Comparison of ENCODE assay signal across 17 mouse cellular contexts in the genomic region with DNA sequence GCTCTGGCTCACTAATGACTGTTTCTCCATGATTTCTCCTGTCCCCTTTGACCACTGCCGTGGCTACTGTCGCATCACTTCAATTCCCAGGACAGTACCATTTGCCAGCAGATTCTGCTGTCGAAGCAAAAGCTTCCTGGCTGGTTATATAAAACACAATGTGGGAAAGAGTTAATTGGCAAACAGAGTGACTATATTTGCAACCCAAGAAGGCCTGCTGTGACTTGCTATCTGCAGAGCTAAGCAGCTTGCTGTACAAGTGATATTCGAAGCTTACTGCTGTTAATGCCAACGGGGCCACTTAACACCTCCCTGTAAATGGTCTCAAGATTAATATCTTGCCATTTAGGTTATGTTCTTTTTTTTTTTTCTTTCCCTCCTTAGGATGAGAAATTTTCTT.
DNase-seq lines count a peak whose midpoint lies in the region; ATAC-seq and TF ChIP-seq lines count a peak whose summit lies in the region.
"Had no signal": no experiment of that assay in that cellular context is flagged by ENCODE, and none has a peak within 500 bp of the region (broad histone marks: within the 10 kb centered on the region; RNA-seq: fewer than 3 reads in every experiment).

No protein-coding gene starts in this region.

- no peak overlapping the region for H3K27ac ChIP-seq in forebrain, embryonic 14.5 days (ENCODE audit: low read depth, low read length)
- H3K27ac ChIP-seq in forebrain, embryonic 11.5 days (ENCODE audit: low read depth, low read length), result no peak overlapping the region
- H3K27ac ChIP-seq: heart, adult 2 months; kidney, embryonic 15.5 days; liver, embryonic 14.5 days had no signal

- no peak for TF ChIP-seq CTCF in brain, embryonic 14.5 days (IDR thresholded peaks at IDR 0.05; ENCODE audit: borderline replicate concordance, extremely low read depth, insufficient read depth, insufficient read length)

- H3K27me3 ChIP-seq in forebrain, embryonic 14.5 days (replicated peaks; ENCODE audit: control insufficient read depth, insufficient read depth, low read length), result no peaks in the 10 kb centered on the region
- H3K27me3 ChIP-seq in forebrain, embryonic 11.5 days (ENCODE audit: control insufficient read depth, insufficient read depth, low read length), result no peaks in the 10 kb centered on the region
- H3K27me3 ChIP-seq: kidney, embryonic 15.5 days had no signal

- no peak for ATAC-seq in forebrain, embryonic 14.5 days
- ATAC-seq in forebrain, embryonic 11.5 days (replicated peaks; ENCODE audit: low FRiP score), result no peak
- ATAC-seq: activated CD4-positive, CD25-positive, alpha-beta regulatory T cell, adult 4 months had no signal

- H3K9ac ChIP-seq in forebrain, embryonic 14.5 days (ENCODE audit: low read length), result no peak overlapping the region
- H3K9ac ChIP-seq in forebrain, embryonic 11.5 days (ENCODE audit: low read length), result no peak overlapping the region
- H3K9ac ChIP-seq: kidney, embryonic 15.5 days; liver, embryonic 14.5 days had no signal

- peak; percentile 60 for DNase-seq in forebrain, embryonic 14.5 days (ENCODE audit: low spot score)
- DNase-seq in forebrain, embryonic 11.5 days (ENCODE audit: low spot score), result no peak
- DNase-seq in kidney, adult 9 months, result peak; percentile 9
- no peak for DNase-seq in kidney, postnatal 10 days
- peak; percentile 42 for DNase-seq in 3T3-L1 (ENCODE audit: low read depth, low spot score)
- peak; percentile 77 for DNase-seq in brain, embryonic 14.5 days (ENCODE audit: low read depth)
- DNase-seq in left cerebral cortex, adult 9 months (ENCODE audit: low spot score in 2 of 2), result no peak
- DNase-seq: B cell, adult 2 months; cerebellum, adult 11 months; cerebellum, postnatal 25 days; gastrocnemius, postnatal 10 days; heart, adult 2 months; layer of hippocampus, postnatal 36 days; thymus, postnatal 36 days had no signal

- WGBS in forebrain, embryonic 14.5 days, result 65% methylated on average over 5 of the region's 5 CpGs
- WGBS in forebrain, embryonic 11.5 days, result 75% methylated on average over 5 of the region's 5 CpGs

- no peak for TF ChIP-seq POLR2A in brain, embryonic 14.5 days (IDR thresholded peaks at IDR 0.05; ENCODE audit: borderline replicate concordance, extremely low read depth, insufficient read depth, insufficient read length, poor library complexity, severe bottlenecking)

- no peaks in the 10 kb centered on the region for H3K36me3 ChIP-seq in forebrain, embryonic 14.5 days (ENCODE audit: control insufficient read depth, insufficient read depth, low read length)
- no peaks in the 10 kb centered on the region for H3K36me3 ChIP-seq in forebrain, embryonic 11.5 days (ENCODE audit: control insufficient read depth, insufficient read depth, low read length)
- H3K36me3 ChIP-seq: kidney, embryonic 15.5 days had no signal

- H3K4me3 ChIP-seq in forebrain, embryonic 14.5 days (ENCODE audit: low read depth, low read length), result no peak overlapping the region
- H3K4me3 ChIP-seq in forebrain, embryonic 11.5 days (ENCODE audit: low read depth, low read length), result no peak overlapping the region
- H3K4me3 ChIP-seq: heart, adult 2 months; kidney, embryonic 15.5 days had no signal

- H3K4me2 ChIP-seq in forebrain, embryonic 14.5 days (ENCODE audit: low read length), result no peak overlapping the region
- no peak overlapping the region for H3K4me2 ChIP-seq in forebrain, embryonic 11.5 days (ENCODE audit: low read depth, low read length, severe bottlenecking)
- H3K4me2 ChIP-seq: kidney, embryonic 15.5 days had no signal

- no peaks in the 10 kb centered on the region for H3K4me1 ChIP-seq in forebrain, embryonic 14.5 days (ENCODE audit: control insufficient read depth, insufficient read depth, low read length)
- H3K4me1 ChIP-seq in forebrain, embryonic 11.5 days (replicated peaks; ENCODE audit: control insufficient read depth, insufficient read depth, low read length), result no peaks in the 10 kb centered on the region

- H3K9me3 ChIP-seq in forebrain, embryonic 14.5 days (replicated peaks; ENCODE audit: control insufficient read depth, low read length), result no peaks in the 10 kb centered on the region
- H3K9me3 ChIP-seq in forebrain, embryonic 11.5 days (ENCODE audit: control insufficient read depth, low read length), result no peaks in the 10 kb centered on the region
- H3K9me3 ChIP-seq: kidney, embryonic 15.5 days had no signal

Comparison
In these comparisons a context has a peak if more than half of its experiments do, and no peak if none do; other contexts are left out.
1. DNase-seq: peak in forebrain, embryonic 14.5 days (single experiment), kidney, adult 9 months (single experiment), 3T3-L1 (single experiment) and brain, embryonic 14.5 days (single experiment); none in forebrain, embryonic 11.5 days (single experiment), kidney, postnatal 10 days (single experiment) and left cerebral cortex, adult 9 months (0 of 2).